Mouse (Mus musculus) testis, adult 2 months (tissue): ENCODE measurements around the gene Bloc1s1.

Experiments used
- CTCF ChIP-seq: fragments of 200-500 bp; IDR thresholded peaks from 2 replicates; pipeline ENCODE4 v1.5.1; 2012; ENCODE audit warnings: low read depth, mild to moderate bottlenecking, inconsistent platforms, low read length, moderate library complexity; ENCODE audit not compliant: control insufficient read depth, insufficient read depth, insufficient replicate concordance
- POLR2A ChIP-seq: fragments of 200-500 bp; IDR thresholded peaks from 2 replicates; pipeline ENCODE4 v1.6.1; 2012; ENCODE audit warnings: low read depth, mild to moderate bottlenecking, inconsistent platforms, low read length, moderate library complexity; ENCODE audit not compliant: control insufficient read depth

GRCm38 (mm10) chr10:128972841-128973240 lies 49.0 kb upstream of the Bloc1s1 start:
- no peak for TF ChIP-seq CTCF
- TF ChIP-seq POLR2A: no peak
